Mouse (Mus musculus) c-Kit-positive CD71-positive TER-119-negative erythroid progenitor cells, embryonic 14.5 days (primary cell): ENCODE results near the gene Prok1.

Experiments
- DNase-seq: peaks from one replicate; pipeline ENCODE4 v3.0.0-alpha.2; 2013; ENCODE audit warnings: low read depth

Gene Prok1

GRCm38 (mm10) chr3:107185597-107185996, 53.9 kb downstream of the Prok1 start:
- no peak for DNase-seq

GRCm38 (mm10) chr3:107183178-107183577, 56.3 kb downstream of the Prok1 start:
- DNase-seq, result no peak
